Mouse (Mus musculus) layer of hippocampus, adult 18-20 months (tissue): ENCODE results near the gene Stxbp4. TPM values are rescaled to one million over a fixed set of nuclear protein-coding genes. Genes with fewer than 3 reads are reported as not detected.

Experiments
- DNase-seq, 2 experiments: peaks; one replicate each; pipeline ENCODE4 v3.0.0; 2022; ENCODE audit warnings: low spot score in 2 of 2
- total RNA-seq, 2 experiments: library from RNA; stranded (reverse); gene quantifications; 2 replicates each; pipeline ENCODE4 v1.2.3; 2021

Gene Stxbp4
- total RNA-seq, 2 experiments from 2014 or later: 12.7 to 13.4 TPM

- DNase-seq: no peak
These were observed 156.1 kb downstream of the Stxbp4 start for GRCm38 (mm10) chr11:90481828-90482227.

- no peak for DNase-seq
These were observed 167.6 kb downstream of the Stxbp4 start for GRCm38 (mm10) chr11:90470271-90470670.

GRCm38 (mm10) chr11:90464046-90464595 lies 173.8 kb downstream of the Stxbp4 start:
- DNase-seq: no peak

- DNase-seq: no peak
These were observed 177.4 kb downstream of the Stxbp4 start for GRCm38 (mm10) chr11:90460458-90460857.

- no peak for DNase-seq
These were observed 185.8 kb downstream of the Stxbp4 start for GRCm38 (mm10) chr11:90452134-90452533.

GRCm38 (mm10) chr11:90451506-90451905 lies 186.4 kb downstream of the Stxbp4 start:
- no peak for DNase-seq

- no peak for DNase-seq
These were observed 195.4 kb downstream of the Stxbp4 start for GRCm38 (mm10) chr11:90442462-90442861.

GRCm38 (mm10) chr11:90440851-90441250 lies 197.0 kb downstream of the Stxbp4 start:
- no peak for DNase-seq

- DNase-seq: no peak
These were observed 199.1 kb downstream of the Stxbp4 start for GRCm38 (mm10) chr11:90438768-90439167.

Other genes starting within 250 kb of the Stxbp4 start
- gene Hlf, start 247.2 kb downstream of the Stxbp4 start, total RNA-seq: 100 to 1,000 TPM in 1 of 2 experiments, 10 to 100 TPM in 1; 96.0 to 105 TPM
- gene Cox11, start 89 bp upstream of the Stxbp4 start, total RNA-seq: 10 to 100 TPM; 23.2 to 26.9 TPM
- 10 to 100 TPM; 24.0 to 24.4 TPM for gene Tom1l1, start 50.3 kb upstream of the Stxbp4 start, total RNA-seq